Mouse (Mus musculus) embryonic facial prominence, embryonic 10.5 days (tissue): ENCODE results near the gene Focad. TPM values are rescaled to one million over a fixed set of nuclear protein-coding genes. Genes with fewer than 3 reads are reported as not detected.

Source experiments
- DNase-seq: peaks from one replicate; pipeline ENCODE4 v3.0.0-alpha.2; 2017; ENCODE audit warnings: low spot score
- H3K27ac ChIP-seq: fragments of 300-500 bp; sonication (generic); replicated peaks from 2 replicates; pipeline ENCODE4 v1.5.1; 2016; ENCODE audit warnings: mild to moderate bottlenecking
- H3K27me3 ChIP-seq: fragments of 300-500 bp; sonication (generic); replicated peaks from 2 replicates; pipeline ENCODE4 v1.6.1; 2016; ENCODE audit warnings: low read depth, mild to moderate bottlenecking; ENCODE audit not compliant: poor library complexity, severe bottlenecking
- H3K36me3 ChIP-seq: fragments of 300-500 bp; sonication (generic); replicated peaks from 2 replicates; pipeline ENCODE4 v1.6.1; 2016; ENCODE audit warnings: mild to moderate bottlenecking, moderate library complexity
- H3K4me1 ChIP-seq: fragments of 300-500 bp; sonication (generic); 2 replicates; pipeline ENCODE4 v1.6.1; 2016
- H3K4me3 ChIP-seq: fragments of 300-500 bp; sonication (generic); 2 replicates; pipeline ENCODE4 v1.5.1; 2016; ENCODE audit warnings: mild to moderate bottlenecking, moderate library complexity
- H3K9me3 ChIP-seq: fragments of 300-500 bp; sonication (generic); 2 replicates; pipeline ENCODE4 v1.6.1; 2016; ENCODE audit warnings: mild to moderate bottlenecking
- WGBS: fragments of 180-500 bp; shearing (Covaris S2); methylation state at CpG from one replicate; pipeline ENCODE4 v1.1.7; 2016; 5-methylcytosine and 5-hydroxymethylcytosine counted together
- polyA plus RNA-seq: library from polyadenylated mRNA; unstranded; fragments of >200 nt; fragmentation: Nextera tagmentation; extraction: Ambion mirVana; gene quantifications from 2 replicates; pipeline ENCODE4 v1.2.1, GENCODE M21; 2016

Focad gene
- polyA plus RNA-seq, 1 experiment from 2014 or later: 15.0 TPM

GRCm38 (mm10) chr4:88117331-88117730 is 22.9 kb downstream of the Focad start:
- no peak overlapping the region for H3K4me3 ChIP-seq
- H3K27ac ChIP-seq: no peak overlapping the region
- no peaks in the 10 kb centered on the region for H3K9me3 ChIP-seq
- H3K36me3 ChIP-seq: no peaks in the 10 kb centered on the region
- peaks cover 8% of the 10 kb centered on the region; the same call in 1 of the 2 replicates for H3K4me1 ChIP-seq
- H3K27me3 ChIP-seq: no peaks in the 10 kb centered on the region
- DNase-seq: no peak
- WGBS: 45% methylated on average over 3 of the region's 3 CpGs

DNA sequence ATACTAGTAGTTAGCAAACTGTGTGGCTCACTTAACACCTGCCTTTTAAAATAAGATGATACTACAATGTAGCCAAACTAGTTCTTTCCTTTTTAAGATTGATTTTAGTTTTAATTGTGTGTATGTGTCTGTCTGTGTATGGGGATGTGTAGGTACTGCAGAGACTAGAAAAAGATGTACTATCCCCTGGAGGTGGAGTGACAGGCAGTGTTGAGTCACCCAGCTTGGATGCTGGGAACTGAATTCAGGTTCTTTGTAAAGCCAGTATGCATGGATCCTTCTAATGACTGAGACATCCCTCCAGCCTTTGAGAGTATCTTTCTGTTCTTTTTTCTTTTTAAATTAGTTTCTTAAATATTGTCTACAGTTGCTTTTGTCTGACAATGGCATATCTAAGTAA is 23.5 kb downstream of the Focad start:
- H3K4me1 ChIP-seq: peaks cover 8% of the 10 kb centered on the region; the same call in 1 of the 2 replicates
- H3K27me3 ChIP-seq: no peaks in the 10 kb centered on the region
- H3K4me3 ChIP-seq: no peak overlapping the region
- no peaks in the 10 kb centered on the region for H3K9me3 ChIP-seq
- DNase-seq: no peak
- no peak overlapping the region for H3K27ac ChIP-seq
- H3K36me3 ChIP-seq: no peaks in the 10 kb centered on the region

DNA sequence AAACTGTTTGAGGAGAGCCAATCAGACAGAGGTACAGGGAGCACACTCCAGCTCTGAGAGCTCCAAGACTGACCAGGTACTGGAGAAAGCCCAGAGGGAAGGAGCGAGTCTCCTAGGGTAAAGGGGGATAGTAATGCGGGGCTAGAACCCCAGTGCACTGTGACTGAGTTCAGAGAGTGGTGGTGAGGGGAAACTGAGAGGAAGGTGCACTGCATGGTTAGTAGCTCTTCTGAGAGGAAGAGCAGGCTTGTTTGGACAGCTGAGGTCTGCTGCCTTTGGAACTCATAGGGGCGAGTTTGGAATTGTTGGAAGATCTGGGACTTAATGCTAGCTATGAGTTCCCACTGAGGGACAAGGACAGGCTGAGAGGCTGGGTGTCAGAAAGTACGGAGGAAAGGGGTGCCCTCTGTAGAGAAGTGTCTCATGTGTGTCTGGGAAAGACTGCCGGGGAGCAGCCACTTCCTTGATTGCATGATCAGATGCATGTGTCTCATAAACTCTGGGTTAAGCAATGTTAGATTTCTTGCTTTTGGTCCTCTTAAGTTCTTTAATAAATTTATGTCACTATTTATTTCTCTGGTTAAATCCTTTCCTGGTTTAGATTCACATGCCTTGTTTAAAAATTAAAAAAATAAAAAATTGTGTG is 24.4 kb downstream of the Focad start:
- H3K4me1 ChIP-seq: peaks cover 8% of the 10 kb centered on the region; the same call in 1 of the 2 replicates
- H3K36me3 ChIP-seq: no peaks in the 10 kb centered on the region
- no peak overlapping the region for H3K4me3 ChIP-seq
- WGBS: 80% methylated on average over 5 of the region's 5 CpGs
- DNase-seq: no peak
- H3K27ac ChIP-seq: no peak overlapping the region
- no peaks in the 10 kb centered on the region for H3K9me3 ChIP-seq
- H3K27me3 ChIP-seq: no peaks in the 10 kb centered on the region

GRCm38 (mm10) chr4:88120091-88120490 is 25.7 kb downstream of the Focad start:
- DNase-seq: no peak

GRCm38 (mm10) chr4:88122472-88122871 is 28.0 kb downstream of the Focad start:
- Histone ChIP-seq H3K36me3 (no peaks in the 10 kb centered on the region), H3K4me1 (peaks cover 8% of the 10 kb centered on the region; the same call in 1 of the 2 replicates), H3K27me3 (no peaks in the 10 kb centered on the region), H3K9me3 (no peaks in the 10 kb centered on the region), H3K27ac (no peak overlapping the region), H3K4me3 (no peak overlapping the region)
- 92% methylated on average over 3 of the region's 3 CpGs for whole genome bisulfite sequencing
- no peak for DNase-seq

More at GRCm38 (mm10) chr4:88120091-88120490, 25.7 kb downstream of the Focad start:
- Histone ChIP-seq H3K36me3 (no peaks in the 10 kb centered on the region), H3K4me1 (peaks cover 8% of the 10 kb centered on the region; the same call in 1 of the 2 replicates), H3K27me3 (no peaks in the 10 kb centered on the region), H3K9me3 (no peaks in the 10 kb centered on the region), H3K4me3 (no peak overlapping the region), H3K27ac (no peak overlapping the region)

DNA sequence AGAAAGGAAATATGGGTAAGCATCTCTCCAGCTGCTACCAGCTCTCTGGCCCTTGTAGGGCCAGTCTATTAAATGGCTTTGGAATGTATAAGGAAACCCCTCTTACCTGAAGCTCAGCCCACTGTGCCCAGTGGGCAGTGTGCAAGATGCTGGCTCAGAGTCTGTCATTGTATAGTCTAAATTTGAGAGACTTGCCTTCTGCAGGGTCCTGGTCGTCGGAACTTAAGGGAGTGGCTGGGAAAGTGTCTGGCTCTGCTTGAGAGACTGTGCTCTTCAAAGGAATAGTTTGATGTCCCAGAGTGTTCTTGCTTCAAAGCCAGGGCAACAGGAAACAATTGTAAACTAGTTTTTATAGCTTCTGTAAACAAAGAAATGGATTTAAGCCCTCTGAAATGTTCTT is 41.5 kb downstream of the Focad start:
- peak; percentile 30 for DNase-seq

GRCm38 (mm10) chr4:88136528-88136927 is 42.1 kb downstream of the Focad start:
- H3K9me3 ChIP-seq: no peaks in the 10 kb centered on the region
- no peak overlapping the region for H3K4me3 ChIP-seq
- DNase-seq: no peak
- no peaks in the 10 kb centered on the region for H3K27me3 ChIP-seq
- no peaks in the 10 kb centered on the region for H3K36me3 ChIP-seq
- 0 out of 2 replicates have a peak overlapping the region, but pooled peaks have one; percentile 45 for H3K27ac ChIP-seq
- WGBS: 59% methylated on average over 4 of the region's 4 CpGs
- H3K4me1 ChIP-seq: peaks cover 26% of the 10 kb centered on the region

More for the DNA sequence above, 41.5 kb downstream of the Focad start:
- H3K4me1 ChIP-seq: peaks cover 26% of the 10 kb centered on the region
- no peaks in the 10 kb centered on the region for H3K9me3 ChIP-seq
- no peak overlapping the region for H3K4me3 ChIP-seq
- WGBS: 35% methylated on average over 2 of the region's 2 CpGs
- peak overlapping the region; percentile 76 for H3K27ac ChIP-seq
- H3K36me3 ChIP-seq: no peaks in the 10 kb centered on the region
- H3K27me3 ChIP-seq: no peaks in the 10 kb centered on the region

DNA sequence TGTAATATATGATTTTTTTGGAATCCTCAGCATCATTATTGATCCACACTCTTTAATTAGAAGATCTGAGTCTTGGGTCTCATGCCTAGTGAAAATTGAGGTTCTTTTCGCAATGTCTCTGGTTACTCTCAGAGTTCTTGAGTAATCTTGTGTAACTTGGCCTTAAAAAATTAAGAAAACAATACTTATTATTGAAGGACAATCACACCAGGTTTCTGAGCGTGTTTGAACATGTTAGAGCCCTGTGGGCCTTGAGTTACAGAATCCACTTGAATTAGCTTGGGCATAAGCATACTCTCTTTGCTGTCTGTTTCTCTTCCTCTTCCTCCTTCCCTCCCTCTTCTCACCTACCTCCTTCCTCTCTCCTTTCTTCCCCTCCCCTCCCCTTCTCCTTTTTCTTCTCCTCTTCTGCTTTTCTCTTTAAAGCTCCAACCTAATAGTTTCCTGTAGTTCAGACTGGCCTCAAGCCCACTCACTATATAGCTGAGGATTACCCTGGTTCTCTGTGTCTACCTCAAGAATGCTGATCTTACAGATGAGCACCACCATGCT is 44.0 kb downstream of the Focad start:
- Histone ChIP-seq H3K4me1 (peaks cover 26% of the 10 kb centered on the region), H3K27me3 (no peaks in the 10 kb centered on the region), H3K4me3 (no peak overlapping the region), H3K27ac (no peak overlapping the region), H3K36me3 (no peaks in the 10 kb centered on the region), H3K9me3 (no peaks in the 10 kb centered on the region)
- no peak for DNase-seq
- WGBS: 95% methylated on average over 2 of the region's 2 CpGs

DNA sequence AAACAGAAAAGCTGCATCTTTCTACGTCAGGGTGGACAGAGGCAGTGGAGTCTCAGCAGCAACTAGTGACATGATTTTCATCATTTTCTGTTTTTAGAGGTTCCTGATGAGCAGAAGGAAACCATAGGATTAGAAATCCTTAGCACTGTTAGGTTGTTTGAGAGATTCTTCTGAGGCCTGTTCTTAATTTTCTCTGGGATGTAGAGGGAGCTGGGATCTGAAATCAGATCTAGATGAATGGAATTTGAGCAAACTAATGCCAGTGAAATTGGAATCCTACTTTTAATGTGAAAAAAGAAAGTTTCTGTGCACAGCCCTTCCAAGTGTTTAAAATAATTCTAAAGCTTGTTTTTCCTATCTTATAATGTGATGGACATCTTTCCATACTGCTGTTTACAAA is 55.0 kb downstream of the Focad start:
- Histone ChIP-seq H3K4me3 (no peak overlapping the region), H3K27ac (peak overlapping the region; percentile 75), H3K36me3 (no peaks in the 10 kb centered on the region), H3K9me3 (no peaks in the 10 kb centered on the region), H3K27me3 (no peaks in the 10 kb centered on the region), H3K4me1 (no peaks in the 10 kb centered on the region; the same call in none of the 2 replicates)
- WGBS: 70% methylated on average over 1 of the region's 1 CpGs
- no peak for DNase-seq

DNA sequence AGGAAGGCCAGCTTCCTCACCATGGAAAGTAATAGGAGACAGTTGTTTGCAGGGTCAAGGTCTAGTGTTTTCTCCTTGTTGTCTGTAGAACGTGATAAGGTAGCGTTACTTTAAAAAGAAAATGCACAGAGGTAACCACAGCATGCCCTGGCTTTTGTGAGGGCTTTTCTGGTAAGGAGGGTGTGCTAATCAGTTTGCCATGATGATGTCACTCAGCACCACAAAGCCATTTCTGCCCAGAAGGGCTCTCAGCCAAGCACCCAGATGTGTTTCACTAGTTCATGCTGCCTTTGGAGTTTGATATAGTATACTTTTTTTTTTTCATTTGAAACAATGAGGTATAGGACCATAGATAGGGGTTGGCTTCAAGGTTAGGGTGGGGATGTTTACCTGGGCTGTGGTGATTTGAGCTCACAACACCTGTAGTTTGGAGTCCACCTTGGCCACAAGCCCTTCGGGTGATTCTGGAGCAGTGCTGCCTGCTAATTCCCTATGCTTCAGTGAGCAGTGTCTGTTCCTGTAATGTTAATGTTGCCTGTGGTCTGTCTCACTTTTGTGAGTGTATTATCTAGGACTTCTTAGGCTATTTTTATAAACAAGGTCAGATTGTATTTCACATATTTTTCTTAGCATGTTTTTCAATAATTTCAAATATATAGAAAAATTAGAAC is 61.2 kb downstream of the Focad start:
- no peaks in the 10 kb centered on the region for H3K36me3 ChIP-seq
- H3K4me1 ChIP-seq: no peaks in the 10 kb centered on the region
- no peaks in the 10 kb centered on the region for H3K9me3 ChIP-seq
- WGBS: 88% methylated on average over 3 of the region's 3 CpGs
- DNase-seq: no peak
- no peak overlapping the region for H3K27ac ChIP-seq
- no peaks in the 10 kb centered on the region for H3K27me3 ChIP-seq
- no peak overlapping the region for H3K4me3 ChIP-seq

DNA sequence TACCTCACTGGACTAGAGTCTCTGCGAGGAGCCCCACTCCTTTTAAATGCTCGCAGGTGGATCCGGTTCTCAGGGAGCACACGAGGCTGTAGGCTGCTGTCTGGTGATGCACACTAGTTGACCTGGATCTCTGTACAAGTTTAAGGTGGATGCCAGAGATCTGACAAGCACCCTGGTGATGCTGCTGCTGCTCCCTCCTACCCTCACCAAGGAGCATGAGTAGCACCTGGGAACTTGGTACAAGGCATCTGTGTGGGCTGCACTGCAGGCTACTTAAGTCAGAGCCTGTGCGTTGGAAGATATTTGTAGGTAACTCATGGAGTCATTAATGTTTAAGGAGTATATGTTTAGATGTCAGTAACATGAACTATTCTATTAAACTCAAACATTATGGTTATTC is 62.5 kb downstream of the Focad start:
- Histone ChIP-seq H3K36me3 (no peaks in the 10 kb centered on the region), H3K4me3 (no peak overlapping the region), H3K27ac (no peak overlapping the region), H3K4me1 (no peaks in the 10 kb centered on the region), H3K27me3 (no peaks in the 10 kb centered on the region), H3K9me3 (no peaks in the 10 kb centered on the region)
- WGBS: 81% methylated on average over 5 of the region's 5 CpGs
- no peak for DNase-seq

DNA sequence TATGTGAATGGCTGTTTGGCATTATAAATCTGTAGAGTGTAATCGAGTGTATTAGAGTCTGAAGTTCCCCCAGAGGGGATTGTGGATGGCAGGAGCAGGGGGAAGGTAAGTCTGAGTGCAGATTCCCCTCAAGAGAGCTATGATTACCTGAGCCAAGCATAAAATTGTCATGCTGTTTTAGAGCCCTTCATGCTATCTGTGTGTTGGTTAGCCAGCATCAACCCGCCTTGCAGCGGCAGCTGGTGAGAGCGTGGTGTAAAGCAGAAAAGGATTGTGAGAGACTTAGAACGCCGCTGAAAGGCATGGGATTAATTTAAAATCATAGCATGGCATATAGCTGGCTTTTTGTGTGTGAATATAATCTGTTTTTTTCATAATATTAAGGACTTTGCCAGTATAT is 63.2 kb downstream of the Focad start:
- no peaks in the 10 kb centered on the region for H3K36me3 ChIP-seq
- no peak overlapping the region for H3K4me3 ChIP-seq
- H3K27me3 ChIP-seq: no peaks in the 10 kb centered on the region
- no peaks in the 10 kb centered on the region for H3K9me3 ChIP-seq
- H3K27ac ChIP-seq: no peak overlapping the region
- no peak for DNase-seq
- WGBS: 85% methylated on average over 6 of the region's 6 CpGs
- H3K4me1 ChIP-seq: no peaks in the 10 kb centered on the region

DNA sequence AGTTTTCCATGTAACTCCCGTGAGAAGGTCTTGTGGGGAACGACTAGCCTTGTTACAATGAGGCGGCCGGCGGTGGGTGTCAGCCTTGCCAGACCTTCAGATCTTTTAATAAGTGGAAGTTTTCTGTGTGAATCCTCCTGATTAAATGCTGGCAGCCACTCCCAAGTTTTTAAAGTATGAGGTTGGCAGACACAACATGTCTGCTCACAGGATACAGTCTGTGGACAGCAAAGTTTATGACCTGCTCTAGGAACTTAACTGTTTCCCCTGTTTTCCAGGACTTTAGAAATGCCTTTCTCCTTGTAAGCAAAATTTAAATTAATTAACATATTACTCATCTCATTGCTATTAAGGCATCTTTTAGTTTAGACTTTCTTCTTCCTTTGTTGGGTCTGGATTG is 64.8 kb downstream of the Focad start:
- DNase-seq: no peak
- 92% methylated on average over 5 of the region's 5 CpGs for WGBS

More for the DNA sequence above, 64.8 kb downstream of the Focad start:
- H3K9me3 ChIP-seq: no peaks in the 10 kb centered on the region
- H3K27me3 ChIP-seq: no peaks in the 10 kb centered on the region
- no peak overlapping the region for H3K27ac ChIP-seq
- no peaks in the 10 kb centered on the region for H3K36me3 ChIP-seq
- H3K4me1 ChIP-seq: 0 out of 2 replicates have a peak, but pooled peaks cover 4% of the 10 kb centered on the region
- no peak overlapping the region for H3K4me3 ChIP-seq
